Mouse (Mus musculus): ENCODE measurements around the gene Ubald2. TPM values are rescaled to one million over a fixed set of nuclear protein-coding genes. Genes with fewer than 3 reads are reported as not detected.

Ubald2 gene
- total RNA-seq, 1 experiment = 106 TPM

GRCm38 (mm10) chr11:116439269-116440240, 5.7 kb downstream of the Ubald2 start:
- Histone ChIP-seq H3K36me3 (ENCODE audit: control insufficient read depth, insufficient read depth, low read length, poor library complexity, severe bottlenecking) (peaks cover 37% of the 10 kb centered on the region), H3K27ac (ENCODE audit: insufficient read depth, low read depth, low read length, poor library complexity, severe bottlenecking) (no peak overlapping the region), H3K4me1 (ENCODE audit: control insufficient read depth in 2 of 2, insufficient read depth in 2 of 2, low read length in 2 of 2, poor library complexity in 1 of 2) (peaks cover 0 to 42% of the 10 kb centered on the region in 2 experiments; a peak in 3 of 4 replicates), H3K4me3 (ENCODE audit: insufficient read depth in 1 of 2, low read depth in 1 of 2, low read length in 2 of 2, poor library complexity in 1 of 2, severe bottlenecking in 1 of 2) (no peak overlapping the region), H3K9ac (ENCODE audit: insufficient read depth, low read depth, low read length, poor library complexity, severe bottlenecking) (no peak overlapping the region), H3K9me3 (ENCODE audit: control insufficient read depth, insufficient read depth, low read depth, low read length) (no peaks in the 10 kb centered on the region)
- DNase-seq (ENCODE audit: low read depth, low spot score) = no peak
- in situ Hi-C loops (cut with MboI; ENCODE audit: low sequenced_read_pairs in 2 of 2, unreplicated experiment in 2 of 2) = loop anchor here in 1 of 2 experiments (10.0 kb wide), 1 partner anchor 125 kb away; no protein-coding TSS in a partner anchor
- TF ChIP-seq ZNF384 (IDR thresholded peaks at IDR 0.05; ENCODE audit: low read depth, low read length) = no peak
- TF ChIP-seq HCFC1 (IDR thresholded peaks at IDR 0.05; ENCODE audit: borderline replicate concordance, insufficient read depth, low read length) = no peak
- no peak for TF ChIP-seq CHD2 (IDR thresholded peaks at IDR 0.05; ENCODE audit: low read depth, low read length)
- TF ChIP-seq ZC3H11A (IDR thresholded peaks at IDR 0.05; ENCODE audit: borderline replicate concordance, low read depth, low read length) = no peak
- no peak for TF ChIP-seq MAFK (IDR thresholded peaks at IDR 0.05; ENCODE audit: insufficient read depth, low read depth, low read length)

- H3K9ac ChIP-seq (ENCODE audit: insufficient read depth, low read depth, low read length, poor library complexity, severe bottlenecking) = no peak overlapping the region
- no peak overlapping the region for H3K4me3 ChIP-seq (ENCODE audit: insufficient read depth in 1 of 2, low read depth in 1 of 2, low read length in 2 of 2, poor library complexity in 1 of 2, severe bottlenecking in 1 of 2)
- in situ Hi-C loops (cut with MboI; ENCODE audit: low sequenced_read_pairs in 2 of 2, unreplicated experiment in 2 of 2) = loop anchor here in 1 of 2 experiments (10.0 kb wide), 1 partner anchor 126 kb away; no protein-coding TSS in a partner anchor
- no peak for TF ChIP-seq MAFK (IDR thresholded peaks at IDR 0.05; ENCODE audit: insufficient read depth, low read depth, low read length)
- TF ChIP-seq HCFC1 (IDR thresholded peaks at IDR 0.05; ENCODE audit: borderline replicate concordance, insufficient read depth, low read length) = no peak
- TF ChIP-seq ZC3H11A (IDR thresholded peaks at IDR 0.05; ENCODE audit: borderline replicate concordance, low read depth, low read length) = no peak
- TF ChIP-seq CHD2 (IDR thresholded peaks at IDR 0.05; ENCODE audit: low read depth, low read length) = no peak
- TF ChIP-seq ZNF384 (IDR thresholded peaks at IDR 0.05; ENCODE audit: low read depth, low read length) = no peak
- H3K27ac ChIP-seq (ENCODE audit: insufficient read depth, low read depth, low read length, poor library complexity, severe bottlenecking) = no peak overlapping the region
- no peak for DNase-seq (ENCODE audit: low read depth, low spot score)
- H3K4me1 ChIP-seq (ENCODE audit: control insufficient read depth in 2 of 2, insufficient read depth in 2 of 2, low read length in 2 of 2, poor library complexity in 1 of 2) = peaks cover 0 to 47% of the 10 kb centered on the region in 2 experiments; a peak in 2 of 4 replicates
- H3K9me3 ChIP-seq (ENCODE audit: control insufficient read depth, insufficient read depth, low read depth, low read length) = no peaks in the 10 kb centered on the region
- peaks cover 30% of the 10 kb centered on the region for H3K36me3 ChIP-seq (ENCODE audit: control insufficient read depth, insufficient read depth, low read length, poor library complexity, severe bottlenecking)
Measured at GRCm38 (mm10) chr11:116440408-116441068, 6.6 kb downstream of the Ubald2 start.

- in situ Hi-C loops (cut with MboI; ENCODE audit: low sequenced_read_pairs in 2 of 2, unreplicated experiment in 2 of 2) = loop anchor here in 1 of 2 experiments (10.0 kb wide), 1 partner anchor 127 kb away; no protein-coding TSS in a partner anchor
- H3K4me3 ChIP-seq (ENCODE audit: insufficient read depth in 1 of 2, low read depth in 1 of 2, low read length in 2 of 2, poor library complexity in 1 of 2, severe bottlenecking in 1 of 2) = no peak overlapping the region
- H3K27ac ChIP-seq (ENCODE audit: insufficient read depth, low read depth, low read length, poor library complexity, severe bottlenecking) = no peak overlapping the region
- no peak overlapping the region for H3K9ac ChIP-seq (ENCODE audit: insufficient read depth, low read depth, low read length, poor library complexity, severe bottlenecking)
- H3K9me3 ChIP-seq (ENCODE audit: control insufficient read depth, insufficient read depth, low read depth, low read length) = no peaks in the 10 kb centered on the region
- H3K4me1 ChIP-seq (ENCODE audit: control insufficient read depth in 2 of 2, insufficient read depth in 2 of 2, low read length in 2 of 2, poor library complexity in 1 of 2) = peaks cover 0 to 55% of the 10 kb centered on the region in 2 experiments; a peak in 3 of 4 replicates
- TF ChIP-seq MAFK (IDR thresholded peaks at IDR 0.05; ENCODE audit: insufficient read depth, low read depth, low read length) (no peak), HCFC1 (IDR thresholded peaks at IDR 0.05; ENCODE audit: borderline replicate concordance, insufficient read depth, low read length) (no peak), ZNF384 (IDR thresholded peaks at IDR 0.05; ENCODE audit: low read depth, low read length) (no peak), CHD2 (IDR thresholded peaks at IDR 0.05; ENCODE audit: low read depth, low read length) (no peak), ZC3H11A (IDR thresholded peaks at IDR 0.05; ENCODE audit: borderline replicate concordance, low read depth, low read length) (no peak)
- no peak for DNase-seq (ENCODE audit: low read depth, low spot score)
- H3K36me3 ChIP-seq (ENCODE audit: control insufficient read depth, insufficient read depth, low read length, poor library complexity, severe bottlenecking) = peaks cover 15% of the 10 kb centered on the region
Measured at GRCm38 (mm10) chr11:116442129-116442866, 8.4 kb downstream of the Ubald2 start.

- Histone ChIP-seq H3K36me3 (ENCODE audit: control insufficient read depth, insufficient read depth, low read length, poor library complexity, severe bottlenecking) (peaks cover 10% of the 10 kb centered on the region), H3K9me3 (ENCODE audit: control insufficient read depth, insufficient read depth, low read depth, low read length) (no peaks in the 10 kb centered on the region), H3K4me3 (ENCODE audit: insufficient read depth in 1 of 2, low read depth in 1 of 2, low read length in 2 of 2, poor library complexity in 1 of 2, severe bottlenecking in 1 of 2) (no peak overlapping the region), H3K4me1 (ENCODE audit: control insufficient read depth in 2 of 2, insufficient read depth in 2 of 2, low read length in 2 of 2, poor library complexity in 1 of 2) (peaks cover 0 to 50% of the 10 kb centered on the region in 2 experiments; a peak in 2 of 4 replicates), H3K27ac (ENCODE audit: insufficient read depth, low read depth, low read length, poor library complexity, severe bottlenecking) (no peak overlapping the region), H3K9ac (ENCODE audit: insufficient read depth, low read depth, low read length, poor library complexity, severe bottlenecking) (no peak overlapping the region)
- TF ChIP-seq HCFC1 (IDR thresholded peaks at IDR 0.05; ENCODE audit: borderline replicate concordance, insufficient read depth, low read length) = no peak
- no peak for TF ChIP-seq CHD2 (IDR thresholded peaks at IDR 0.05; ENCODE audit: low read depth, low read length)
- TF ChIP-seq MAFK (IDR thresholded peaks at IDR 0.05; ENCODE audit: insufficient read depth, low read depth, low read length) = no peak
- no peak for TF ChIP-seq ZC3H11A (IDR thresholded peaks at IDR 0.05; ENCODE audit: borderline replicate concordance, low read depth, low read length)
- no peak for TF ChIP-seq ZNF384 (IDR thresholded peaks at IDR 0.05; ENCODE audit: low read depth, low read length)
- no peak for DNase-seq (ENCODE audit: low read depth, low spot score)
- in situ Hi-C loops (cut with MboI; ENCODE audit: low sequenced_read_pairs in 2 of 2, unreplicated experiment in 2 of 2) = loop anchor here in 1 of 2 experiments (10.0 kb wide), 1 partner anchor 128 kb away; no protein-coding TSS in a partner anchor
Measured at GRCm38 (mm10) chr11:116442867-116443177, 8.9 kb downstream of the Ubald2 start.
